Mouse (Mus musculus): ENCODE data around the gene Bcl2a1a. TPM values are rescaled to one million over a fixed set of nuclear protein-coding genes. Genes with fewer than 3 reads are reported as not detected.
"Not testable (repeated sequence)": the region's sequence is repeated elsewhere in the genome, so short reads cannot be mapped to it uniquely, and the experiment has no call there.

The Bcl2a1a gene
- polyA plus RNA-seq, 1 experiment from 2014 or later = 1.9 TPM

DNA sequence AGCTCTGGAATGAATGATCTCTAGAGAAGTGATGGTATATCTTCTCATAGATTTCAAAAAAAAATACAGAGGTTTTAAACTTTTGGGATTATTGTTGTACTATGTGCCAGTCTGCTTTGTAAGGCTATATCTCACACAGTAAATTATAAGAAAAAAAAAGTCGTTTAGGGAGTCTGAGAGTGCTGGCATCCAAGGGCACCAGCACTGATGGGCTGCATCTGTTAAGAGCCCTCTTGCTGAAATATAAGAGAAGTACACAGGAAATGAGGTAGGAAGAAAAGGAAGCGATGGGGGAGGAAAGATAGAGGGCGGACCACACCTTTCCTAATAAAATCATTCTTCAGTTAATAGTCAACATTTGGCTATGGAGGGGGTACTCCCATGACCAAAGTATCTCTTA is 2.2 kb downstream of the Bcl2a1a start:
- 70% methylated on average over 3 of the region's 3 CpGs for WGBS (ENCODE audit: insufficient replicate concordance)
- no peaks in the 10 kb centered on the region for H3K27me3 ChIP-seq (ENCODE audit: insufficient read depth, low read length)
- no peak overlapping the region for H3K27ac ChIP-seq (ENCODE audit: low read depth)
- no peak overlapping the region for H3K4me3 ChIP-seq (ENCODE audit: low read depth, low read length)
- TF ChIP-seq CTCF (IDR thresholded peaks at IDR 0.05; ENCODE audit: low read depth) (no peak), EP300 (IDR thresholded peaks at IDR 0.05; ENCODE audit: low read depth) (no peak)
- H3K9me3 ChIP-seq (ENCODE audit: low read length) = no peaks in the 10 kb centered on the region
- no peak overlapping the region for H3K9ac ChIP-seq (replicated peaks)
- no peaks in the 10 kb centered on the region for H3K36me3 ChIP-seq (replicated peaks; ENCODE audit: insufficient read depth, low read length)
- no peaks in the 10 kb centered on the region for H3K4me1 ChIP-seq (ENCODE audit: insufficient read depth)
- no peak overlapping the region for H3K4me2 ChIP-seq (ENCODE audit: low read depth, low read length)
- ATAC-seq (no peak), DNase-seq (no peak)

DNA sequence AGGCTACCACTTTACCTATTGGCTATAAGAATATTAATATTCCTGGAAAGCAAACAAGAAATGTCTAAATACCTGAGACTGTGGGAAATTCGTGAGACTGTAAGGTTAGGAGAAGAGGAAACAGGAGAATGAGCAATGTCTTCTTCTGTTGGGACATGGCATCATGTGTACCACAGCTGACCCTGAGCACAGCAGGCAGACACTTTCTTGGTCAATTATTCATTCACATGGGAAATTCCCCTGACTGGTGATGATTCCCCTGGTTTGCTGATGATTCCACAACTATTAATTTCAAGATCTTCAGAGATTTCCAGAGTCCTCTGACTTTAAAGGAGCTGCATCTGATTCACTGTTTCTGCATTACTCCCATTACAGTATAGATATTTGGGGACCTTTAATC is 3.3 kb downstream of the Bcl2a1a start:
- H3K36me3 ChIP-seq (replicated peaks; ENCODE audit: insufficient read depth, low read length); H3K9ac ChIP-seq (replicated peaks); DNase-seq; H3K4me3 ChIP-seq (ENCODE audit: low read depth, low read length); H3K4me2 ChIP-seq (ENCODE audit: low read depth, low read length); H3K27me3 ChIP-seq (ENCODE audit: insufficient read depth, low read length); ATAC-seq; H3K27ac ChIP-seq (ENCODE audit: low read depth); H3K9me3 ChIP-seq (ENCODE audit: low read length); H3K4me1 ChIP-seq (ENCODE audit: insufficient read depth): not testable (repeated sequence)
- 27% methylated on average over 1 of the region's 1 CpGs for WGBS (ENCODE audit: insufficient replicate concordance)

DNA sequence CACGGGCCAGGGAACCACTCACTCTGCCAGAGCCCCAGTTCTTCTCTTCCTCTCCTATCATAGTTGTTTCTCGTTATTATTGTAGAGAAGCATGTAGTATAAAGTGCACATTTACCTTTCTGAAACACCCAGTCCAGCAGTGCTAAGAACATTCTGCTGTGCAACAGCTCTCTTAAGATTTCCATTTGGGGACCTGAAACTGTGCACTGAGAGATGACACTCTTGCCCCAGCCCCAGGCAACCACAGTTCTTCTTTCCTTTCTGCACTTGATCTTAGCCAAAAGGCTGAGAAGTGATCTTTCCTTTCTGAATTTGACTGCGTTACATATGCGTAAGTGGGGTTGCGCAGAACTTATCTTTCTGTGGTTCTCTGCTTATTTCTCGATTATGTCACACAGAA is 9.8 kb downstream of the Bcl2a1a start:
- not testable (repeated sequence) for H3K9me3 ChIP-seq (ENCODE audit: low read length); H3K4me1 ChIP-seq (ENCODE audit: insufficient read depth); H3K4me2 ChIP-seq (ENCODE audit: low read depth, low read length); H3K36me3 ChIP-seq (replicated peaks; ENCODE audit: insufficient read depth, low read length); DNase-seq; ATAC-seq; H3K27ac ChIP-seq (ENCODE audit: low read depth); H3K27me3 ChIP-seq (ENCODE audit: insufficient read depth, low read length); H3K4me3 ChIP-seq (ENCODE audit: low read depth, low read length); H3K9ac ChIP-seq (replicated peaks)
- no CpG with 5 or more reads among the region's 6 CpGs for WGBS (ENCODE audit: insufficient replicate concordance)

DNA sequence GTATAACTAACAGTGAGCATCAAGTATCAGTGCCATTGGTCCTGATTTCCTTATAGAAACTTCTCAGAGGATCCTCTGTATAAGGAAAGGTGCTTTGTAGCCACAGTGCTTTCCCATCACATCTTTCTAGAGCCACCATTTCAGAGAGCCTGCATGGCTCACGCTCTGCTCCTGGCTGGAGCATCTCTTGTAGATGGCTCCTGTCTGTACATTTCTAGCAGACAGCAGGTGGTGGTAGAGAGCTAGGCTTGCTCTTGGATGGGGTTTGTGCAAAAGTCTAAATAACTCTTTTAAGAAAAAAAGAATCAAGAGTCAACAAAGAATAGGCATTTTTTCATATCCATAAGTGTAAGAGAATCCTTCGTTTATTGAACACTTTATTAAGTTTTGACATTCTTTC is 12.8 kb downstream of the Bcl2a1a start:
- not testable (repeated sequence) for H3K4me1 ChIP-seq (ENCODE audit: insufficient read depth); H3K4me3 ChIP-seq (ENCODE audit: low read depth, low read length); H3K9ac ChIP-seq (replicated peaks); H3K27ac ChIP-seq (ENCODE audit: low read depth); ATAC-seq; H3K4me2 ChIP-seq (ENCODE audit: low read depth, low read length); H3K27me3 ChIP-seq (ENCODE audit: insufficient read depth, low read length); H3K9me3 ChIP-seq (ENCODE audit: low read length); H3K36me3 ChIP-seq (replicated peaks; ENCODE audit: insufficient read depth, low read length); DNase-seq
- WGBS (ENCODE audit: insufficient replicate concordance) = no CpG with 5 or more reads among the region's 2 CpGs

DNA sequence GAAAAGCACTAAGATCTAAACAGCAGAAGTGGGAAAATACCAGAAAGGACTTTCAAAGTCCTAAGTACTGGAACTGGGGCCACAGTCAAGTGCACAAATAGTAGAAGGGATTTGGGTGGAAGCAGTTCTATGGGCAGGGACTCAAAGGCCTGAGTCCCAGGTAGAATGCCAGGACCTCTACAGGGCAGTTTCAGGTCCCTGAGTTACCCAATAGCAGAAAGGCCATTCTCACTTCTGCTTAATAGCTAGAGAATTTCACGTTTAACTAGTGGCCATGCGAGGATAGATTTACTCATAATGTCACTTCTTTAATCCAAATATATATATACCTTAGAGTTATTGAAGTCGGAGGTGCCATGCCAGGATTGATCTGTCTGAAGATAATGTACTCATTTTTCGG is 20.2 kb downstream of the Bcl2a1a start:
- H3K36me3 ChIP-seq (replicated peaks; ENCODE audit: insufficient read depth, low read length); H3K4me3 ChIP-seq (ENCODE audit: low read depth, low read length); H3K27ac ChIP-seq (ENCODE audit: low read depth); H3K4me2 ChIP-seq (ENCODE audit: low read depth, low read length); ATAC-seq; H3K27me3 ChIP-seq (ENCODE audit: insufficient read depth, low read length); DNase-seq; H3K9me3 ChIP-seq (ENCODE audit: low read length); H3K9ac ChIP-seq (replicated peaks); H3K4me1 ChIP-seq (ENCODE audit: insufficient read depth): not testable (repeated sequence)
- 76% methylated on average over 4 of the region's 4 CpGs for WGBS (ENCODE audit: insufficient replicate concordance)

DNA sequence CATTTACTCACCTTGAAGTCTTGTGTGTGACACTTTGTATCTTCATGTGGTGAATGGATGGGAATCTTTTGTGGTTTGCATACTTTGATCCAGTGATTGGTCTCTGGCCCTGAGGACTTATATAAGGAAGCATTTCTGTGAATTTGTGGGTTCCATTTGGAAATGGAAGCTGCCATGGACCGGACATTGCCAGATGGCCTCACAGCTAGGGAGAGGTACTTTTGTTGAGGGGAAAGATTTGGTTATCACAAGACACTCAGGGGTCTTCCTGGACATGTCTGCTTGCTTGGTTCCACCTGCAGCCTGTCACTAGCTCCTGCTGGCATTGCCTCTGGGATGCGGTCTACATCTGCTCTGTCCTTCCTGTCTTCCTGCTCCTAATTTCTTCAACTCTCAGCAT is 23.1 kb downstream of the Bcl2a1a start:
- H3K9me3 ChIP-seq (ENCODE audit: low read length); H3K4me1 ChIP-seq (ENCODE audit: insufficient read depth); H3K9ac ChIP-seq (replicated peaks); H3K36me3 ChIP-seq (replicated peaks; ENCODE audit: insufficient read depth, low read length); ATAC-seq; H3K27ac ChIP-seq (ENCODE audit: low read depth); DNase-seq; H3K4me3 ChIP-seq (ENCODE audit: low read depth, low read length); H3K4me2 ChIP-seq (ENCODE audit: low read depth, low read length); H3K27me3 ChIP-seq (ENCODE audit: insufficient read depth, low read length): not testable (repeated sequence)
- 70% methylated on average over 2 of the region's 2 CpGs for WGBS (ENCODE audit: insufficient replicate concordance)

DNA sequence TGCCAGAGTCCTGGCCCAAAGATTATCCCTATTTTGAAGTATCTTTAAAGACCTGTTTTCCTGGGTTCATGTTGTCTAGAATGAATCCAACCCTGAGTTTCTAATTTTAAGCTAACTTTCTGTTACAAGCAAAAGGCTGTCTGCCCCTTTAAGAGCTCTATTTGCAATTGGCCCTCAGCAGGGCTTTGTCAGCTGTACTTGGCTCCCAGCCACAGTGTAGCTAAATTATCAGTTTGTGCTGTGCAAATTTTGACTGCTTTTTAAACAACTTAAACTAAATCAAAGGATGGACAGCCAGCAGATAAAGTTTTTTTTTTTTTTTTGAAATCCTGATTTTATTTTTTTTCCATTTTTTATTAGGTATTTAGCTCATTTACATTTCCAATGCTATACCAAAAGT is 44.8 kb downstream of the Bcl2a1a start:
- not testable (repeated sequence) for H3K4me3 ChIP-seq (ENCODE audit: low read depth, low read length); H3K27me3 ChIP-seq (ENCODE audit: insufficient read depth, low read length); DNase-seq; H3K9ac ChIP-seq (replicated peaks); H3K4me2 ChIP-seq (ENCODE audit: low read depth, low read length); H3K36me3 ChIP-seq (replicated peaks; ENCODE audit: insufficient read depth, low read length); H3K9me3 ChIP-seq (ENCODE audit: low read length); H3K27ac ChIP-seq (ENCODE audit: low read depth); H3K4me1 ChIP-seq (ENCODE audit: insufficient read depth); ATAC-seq

Other genes starting within 250 kb of the Bcl2a1a start
- gene Mthfsl, start 236.6 kb upstream of the Bcl2a1a start, polyA plus RNA-seq (2015; fragmentation: Nextera tagmentation; extraction: Ambion mirVana) = 50.3 and 50.6 TPM in 2 replicates
- 0.98 and 1.0 TPM in 2 replicates for gene Bcl2a1d, start 225.0 kb upstream of the Bcl2a1a start, polyA plus RNA-seq (2015; fragmentation: Nextera tagmentation; extraction: Ambion mirVana)
- gene Trim43c, start 117.7 kb upstream of the Bcl2a1a start, polyA plus RNA-seq (2015; fragmentation: Nextera tagmentation; extraction: Ambion mirVana) = not detected in 2 replicates
- gene Trim43b, start 135.9 kb downstream of the Bcl2a1a start, polyA plus RNA-seq (2015; fragmentation: Nextera tagmentation; extraction: Ambion mirVana) = not detected in 2 replicates
- 5.2 and 7.3 TPM in 2 replicates for gene Bcl2a1b, start 242.3 kb downstream of the Bcl2a1a start, polyA plus RNA-seq (2015; fragmentation: Nextera tagmentation; extraction: Ambion mirVana)
- gene Gm29094, start 242.5 kb downstream of the Bcl2a1a start, polyA plus RNA-seq (2015; fragmentation: Nextera tagmentation; extraction: Ambion mirVana) = 0.46 and 0.51 TPM in 2 replicates